Mouse (Mus musculus) neural tube, embryonic 12.5 days (tissue): ENCODE data around the gene Twnk. TPM values are rescaled to one million over a fixed set of nuclear protein-coding genes. Genes with fewer than 3 reads are reported as not detected.

Experiments
- ATAC-seq: fragments of 200-750 bp; cut with Nextera tagmentation; 2 replicates; pipeline ENCODE4 v1.8.0; 2017; ENCODE audit warnings: low read depth, mild to moderate bottlenecking, moderate TSS enrichment, moderate library complexity; ENCODE audit not compliant: low FRiP score
- H3K27ac ChIP-seq: fragments of 300-500 bp; sonication (generic); 2 replicates; pipeline ENCODE4 v1.5.1; 2016
- H3K27me3 ChIP-seq: fragments of 300-500 bp; sonication (generic); replicated peaks from 2 replicates; pipeline ENCODE4 v1.6.1; 2016; ENCODE audit warnings: mild to moderate bottlenecking
- H3K36me3 ChIP-seq: fragments of 300-500 bp; sonication (generic); 2 replicates; pipeline ENCODE4 v1.6.1; 2016; ENCODE audit warnings: mild to moderate bottlenecking
- H3K4me1 ChIP-seq: fragments of 300-500 bp; sonication (generic); 2 replicates; pipeline ENCODE4 v1.6.1; 2016
- H3K4me2 ChIP-seq: fragments of 300-500 bp; sonication (generic); replicated peaks from 2 replicates; pipeline ENCODE4 v1.6.1; 2016; ENCODE audit warnings: mild to moderate bottlenecking
- H3K4me3 ChIP-seq: fragments of 300-500 bp; sonication (generic); 2 replicates; pipeline ENCODE4 v1.5.1; 2016
- H3K9ac ChIP-seq: fragments of 300-500 bp; sonication (generic); 2 replicates; pipeline ENCODE4 v1.6.1; 2016; ENCODE audit warnings: mild to moderate bottlenecking
- H3K9me3 ChIP-seq: fragments of 300-500 bp; sonication (generic); 2 replicates; pipeline ENCODE4 v1.6.1; 2016; ENCODE audit warnings: mild to moderate bottlenecking
- WGBS: fragments of 180-500 bp; shearing (Covaris S2); methylation state at CpG from one replicate; pipeline ENCODE4 v1.1.7; 2016; 5-methylcytosine and 5-hydroxymethylcytosine counted together
- polyA plus RNA-seq: library from polyadenylated mRNA; unstranded; fragments of >200 nt; fragmentation: Nextera tagmentation; extraction: Ambion mirVana; gene quantifications from 2 replicates; pipeline ENCODE4 v1.2.1, GENCODE M21; 2016

The Twnk gene
- polyA plus RNA-seq, 1 experiment from 2014 or later, result 22.8 TPM

DNA sequence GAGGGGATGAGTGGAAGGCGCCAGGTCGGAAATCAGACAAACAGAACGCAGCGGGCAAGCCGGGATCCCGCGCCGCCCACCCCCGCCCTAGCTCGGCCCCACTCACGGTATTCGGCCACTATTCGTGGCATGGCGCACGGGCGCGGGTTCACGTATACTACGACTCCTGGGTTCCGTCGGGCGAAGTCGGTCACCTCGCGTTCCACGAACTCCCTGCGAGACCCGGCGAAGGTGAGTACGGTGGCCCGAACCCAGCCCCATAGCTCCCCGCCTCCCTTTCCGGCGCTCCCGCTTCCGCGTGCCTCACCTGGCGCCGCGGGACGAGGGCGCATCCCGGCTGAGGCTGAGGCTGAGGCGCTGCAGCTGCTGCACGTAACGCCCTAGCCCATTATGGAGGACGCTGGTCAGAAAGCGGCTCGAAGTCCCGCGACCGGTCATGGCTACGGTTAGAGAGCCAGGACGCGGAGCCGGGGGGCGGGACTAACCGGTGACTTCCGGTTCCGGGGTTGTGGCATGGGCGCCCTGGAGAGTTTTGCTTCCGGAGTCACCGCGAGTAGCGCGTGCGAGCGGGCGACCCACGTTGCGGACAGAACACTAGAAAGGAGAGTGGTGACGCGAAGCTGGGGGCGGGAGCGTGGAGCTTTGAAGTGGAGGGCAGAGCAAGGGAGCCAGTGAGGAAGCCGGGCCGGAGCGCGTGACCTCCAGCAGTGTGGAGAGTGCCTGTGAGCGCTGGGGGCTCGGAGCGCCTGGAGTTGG is 672 bp downstream of the Twnk start, which contains the start of gene Mrpl43:
Gene Mrpl43, minus strand, starts transcription at position 486 of the 756 bp plus-strand sequence.
- H3K4me1 ChIP-seq, result peaks cover 21% of the 10 kb centered on the region
- no peaks in the 10 kb centered on the region for H3K9me3 ChIP-seq
- peak within 1 kb of the TSS; percentile 93 for H3K4me2 ChIP-seq
- peaks cover 59% of the 10 kb centered on the region for H3K36me3 ChIP-seq
- H3K9ac ChIP-seq, result peak within 1 kb of the TSS; percentile 88
- ATAC-seq, result peak; percentile 93
- no peaks in the 10 kb centered on the region for H3K27me3 ChIP-seq
- under 1% methylated on average over 82 of the region's 82 CpGs for whole genome bisulfite sequencing
- H3K4me3 ChIP-seq, result peak within 1 kb of the TSS; percentile 89
- H3K27ac ChIP-seq, result peak within 1 kb of the TSS; percentile 46

DNA sequence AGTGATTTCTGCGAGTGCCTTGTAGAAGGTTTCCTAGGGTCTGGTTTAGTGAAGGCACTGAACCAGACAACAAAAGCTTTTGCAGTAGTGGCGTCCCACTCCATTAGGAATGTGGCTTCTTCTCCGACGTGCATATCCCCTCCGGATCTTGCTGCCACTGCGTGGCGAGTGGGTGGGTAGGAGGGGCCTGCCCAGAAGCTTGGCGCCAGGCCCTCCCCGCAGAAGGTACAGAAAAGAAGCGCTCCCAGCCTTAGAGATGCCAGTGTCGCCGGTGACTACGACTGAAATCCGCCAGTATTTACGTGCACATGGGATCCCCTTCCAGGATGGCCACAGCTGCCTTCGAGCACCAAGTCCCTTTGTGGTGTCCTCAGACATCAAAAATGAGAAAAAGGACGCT is 1.6 kb downstream of the Twnk start:
- peak overlapping the region; percentile 88 for H3K9ac ChIP-seq
- H3K4me2 ChIP-seq, result peak overlapping the region; percentile 93
- no peaks in the 10 kb centered on the region for H3K9me3 ChIP-seq
- no peak for ATAC-seq
- H3K27ac ChIP-seq, result no peak overlapping the region; the same call in 1 of the 2 replicates
- WGBS, result 41% methylated on average over 17 of the region's 17 CpGs
- H3K4me3 ChIP-seq, result peak overlapping the region; percentile 89
- H3K4me1 ChIP-seq, result peaks cover 21% of the 10 kb centered on the region
- peaks cover 59% of the 10 kb centered on the region for H3K36me3 ChIP-seq
- no peaks in the 10 kb centered on the region for H3K27me3 ChIP-seq

DNA sequence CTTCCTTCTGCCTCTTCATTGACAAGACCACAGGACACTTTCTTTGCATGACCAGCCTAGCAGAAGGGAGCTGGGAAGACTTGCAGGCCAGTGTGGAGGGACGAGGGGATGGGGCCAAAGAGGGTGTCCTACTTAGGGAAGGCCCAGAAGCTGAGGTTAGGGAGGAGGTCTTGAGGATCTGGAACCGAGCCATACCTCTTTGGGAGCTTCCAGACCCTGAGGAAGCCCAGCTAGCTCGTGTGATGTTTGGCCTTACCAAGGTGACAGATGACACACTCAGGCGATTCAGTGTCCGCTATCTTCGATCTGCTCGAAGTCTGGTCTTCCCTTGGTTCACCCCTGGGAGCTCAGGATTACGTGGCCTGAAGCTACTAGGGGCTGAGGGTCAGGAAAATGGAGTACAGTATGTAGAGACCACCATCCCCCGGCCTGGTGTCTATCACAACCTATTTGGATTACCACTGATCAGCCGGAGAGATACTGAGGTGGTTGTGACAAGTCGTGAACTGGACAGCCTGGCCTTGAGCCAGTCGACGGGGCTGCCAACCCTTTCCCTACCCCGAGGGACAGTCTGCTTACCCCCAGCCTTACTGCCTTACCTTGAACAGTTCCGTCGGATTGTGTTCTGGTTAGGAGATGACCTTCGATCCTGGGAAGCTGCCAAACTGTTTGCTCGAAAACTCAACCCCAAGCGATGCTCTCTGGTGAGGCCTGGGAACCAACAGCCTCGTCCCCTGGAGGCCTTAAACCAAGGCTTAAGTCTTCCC is 2.1 kb downstream of the Twnk start:
- Histone ChIP-seq H3K4me2 (peak overlapping the region; percentile 93), H3K4me3 (peak overlapping the region; percentile 89; the same call in 1 of the 2 replicates), H3K4me1 (peaks cover 26% of the 10 kb centered on the region), H3K36me3 (peaks cover 56% of the 10 kb centered on the region), H3K27me3 (no peaks in the 10 kb centered on the region), H3K9me3 (no peaks in the 10 kb centered on the region), H3K27ac (no peak overlapping the region), H3K9ac (peak overlapping the region; percentile 88; the same call in 1 of the 2 replicates)
- WGBS, result 95% methylated on average over 20 of the region's 20 CpGs
- no peak for ATAC-seq

DNA sequence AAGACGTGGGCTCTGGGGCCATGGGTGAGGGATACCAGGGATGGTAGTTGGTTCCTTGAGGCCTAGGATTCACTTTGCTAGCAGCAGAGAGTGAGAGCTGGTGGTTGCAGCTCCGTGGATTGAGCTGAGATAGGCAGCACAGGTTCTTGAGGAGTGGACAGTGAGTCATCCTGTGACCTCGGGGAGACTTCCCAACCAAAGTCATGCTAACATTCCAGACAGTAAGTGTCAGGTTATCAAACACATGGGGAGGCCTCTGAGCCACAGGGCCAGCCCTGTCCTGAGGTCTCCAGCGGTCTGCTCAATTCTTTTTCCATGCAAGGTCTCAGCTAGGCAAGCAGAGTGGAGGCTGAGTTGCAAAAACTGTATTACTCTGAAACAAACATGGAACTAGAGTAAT is 5.2 kb downstream of the Twnk start:
- WGBS, result 90% methylated on average over 4 of the region's 4 CpGs
- peaks cover 36% of the 10 kb centered on the region for H3K36me3 ChIP-seq
- H3K27ac ChIP-seq, result no peak overlapping the region
- no peak overlapping the region for H3K9ac ChIP-seq
- H3K27me3 ChIP-seq, result no peaks in the 10 kb centered on the region
- no peak overlapping the region for H3K4me3 ChIP-seq
- H3K9me3 ChIP-seq, result no peaks in the 10 kb centered on the region
- no peak overlapping the region for H3K4me2 ChIP-seq
- ATAC-seq, result no peak
- H3K4me1 ChIP-seq, result peaks cover 41% of the 10 kb centered on the region

DNA sequence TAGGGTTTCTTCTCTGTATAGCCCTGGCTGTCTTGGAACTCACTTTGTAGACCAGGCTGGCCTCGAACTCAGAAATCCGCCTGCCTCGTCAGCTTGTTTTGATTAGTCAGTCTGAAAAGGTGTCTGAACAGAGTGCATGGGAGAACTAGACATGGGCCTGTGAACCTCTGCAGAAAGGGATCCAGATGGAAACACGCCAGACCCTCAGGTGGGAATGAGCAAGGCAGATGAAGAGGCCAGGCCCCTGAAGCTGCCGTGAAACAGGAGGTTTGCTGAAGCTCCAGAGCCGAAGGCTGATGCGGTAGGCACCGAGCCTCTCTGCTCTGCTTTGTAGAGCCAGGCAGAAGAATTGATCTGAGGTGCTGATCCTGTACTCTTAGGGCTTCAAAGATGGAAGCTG is 6.8 kb downstream of the Twnk start:
- ATAC-seq, result no peak
- Histone ChIP-seq H3K4me3 (no peak overlapping the region), H3K36me3 (peaks cover 36% of the 10 kb centered on the region), H3K4me2 (no peak overlapping the region), H3K27me3 (no peaks in the 10 kb centered on the region), H3K27ac (peak overlapping the region; percentile 67), H3K9me3 (no peaks in the 10 kb centered on the region), H3K9ac (0 out of 2 replicates have a peak overlapping the region, but pooled peaks have one; percentile 26), H3K4me1 (peaks cover 47% of the 10 kb centered on the region)
- 91% methylated on average over 8 of the region's 8 CpGs for WGBS

DNA sequence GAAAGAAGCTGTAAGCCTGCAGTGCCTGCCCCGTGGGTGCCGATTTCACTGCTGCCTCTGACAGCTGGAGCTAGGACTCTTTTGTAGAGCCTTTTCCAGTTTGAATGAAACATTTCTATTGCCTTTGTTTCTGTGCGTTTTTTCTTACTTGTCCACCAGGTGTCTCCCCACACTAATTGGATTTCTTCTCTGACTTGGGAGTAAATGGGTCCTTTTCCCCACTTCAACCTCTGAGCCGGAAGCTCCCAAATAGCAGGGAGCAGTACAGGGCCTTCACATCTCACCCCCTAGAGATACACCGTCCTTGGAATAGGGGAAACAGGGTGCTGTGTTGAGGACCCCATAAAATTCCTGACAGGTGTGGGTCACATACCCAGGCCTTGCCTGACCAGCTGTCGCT is 7.2 kb downstream of the Twnk start:
- no peak overlapping the region for H3K4me2 ChIP-seq
- ATAC-seq, result no peak
- peaks cover 46% of the 10 kb centered on the region for H3K4me1 ChIP-seq
- no peaks in the 10 kb centered on the region for H3K27me3 ChIP-seq
- H3K9ac ChIP-seq, result 0 out of 2 replicates have a peak overlapping the region, but pooled peaks have one; percentile 26
- WGBS, result 41% methylated on average over 6 of the region's 6 CpGs
- no peaks in the 10 kb centered on the region for H3K9me3 ChIP-seq
- H3K4me3 ChIP-seq, result no peak overlapping the region
- H3K27ac ChIP-seq, result peak overlapping the region; percentile 67
- H3K36me3 ChIP-seq, result peaks cover 36% of the 10 kb centered on the region

DNA sequence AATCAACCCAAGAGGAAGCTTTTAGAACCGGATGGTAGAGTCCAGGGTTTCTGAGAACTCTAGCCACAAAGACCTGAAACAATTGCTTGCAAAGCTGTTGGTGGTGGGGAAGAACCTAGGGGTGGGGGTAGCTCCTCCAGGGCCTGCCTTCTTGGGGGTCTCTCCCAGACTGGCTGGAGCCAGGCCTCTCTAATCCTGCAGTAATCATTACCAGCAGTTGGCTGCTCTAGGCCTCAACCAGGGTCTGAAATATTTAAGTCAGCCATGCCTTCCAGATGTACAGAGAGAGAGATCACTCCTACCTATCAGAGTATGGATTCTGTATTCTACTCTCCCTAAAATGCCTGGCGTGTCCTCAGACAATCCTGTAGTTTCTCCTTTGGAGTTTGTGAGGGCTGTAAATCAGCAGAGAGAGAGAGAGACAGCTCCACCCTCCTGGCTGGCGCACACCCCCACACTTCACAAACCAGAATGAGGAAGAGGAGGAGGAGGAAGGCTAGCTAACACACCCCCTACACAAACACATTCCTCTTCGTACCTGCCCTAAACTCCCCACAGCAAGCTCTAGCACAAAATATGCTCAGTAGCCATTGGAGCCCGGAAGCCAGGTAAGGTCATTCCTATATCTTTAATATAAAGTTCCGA is 8.2 kb downstream of the Twnk start:
- peaks cover 26% of the 10 kb centered on the region for H3K36me3 ChIP-seq
- no peak for ATAC-seq
- 54% methylated on average over 6 of the region's 6 CpGs for WGBS
- no peak overlapping the region for H3K9ac ChIP-seq
- H3K27ac ChIP-seq, result no peak overlapping the region
- H3K4me2 ChIP-seq, result no peak overlapping the region
- no peaks in the 10 kb centered on the region for H3K27me3 ChIP-seq
- peaks cover 49% of the 10 kb centered on the region for H3K4me1 ChIP-seq
- no peaks in the 10 kb centered on the region for H3K9me3 ChIP-seq
- H3K4me3 ChIP-seq, result no peak overlapping the region

DNA sequence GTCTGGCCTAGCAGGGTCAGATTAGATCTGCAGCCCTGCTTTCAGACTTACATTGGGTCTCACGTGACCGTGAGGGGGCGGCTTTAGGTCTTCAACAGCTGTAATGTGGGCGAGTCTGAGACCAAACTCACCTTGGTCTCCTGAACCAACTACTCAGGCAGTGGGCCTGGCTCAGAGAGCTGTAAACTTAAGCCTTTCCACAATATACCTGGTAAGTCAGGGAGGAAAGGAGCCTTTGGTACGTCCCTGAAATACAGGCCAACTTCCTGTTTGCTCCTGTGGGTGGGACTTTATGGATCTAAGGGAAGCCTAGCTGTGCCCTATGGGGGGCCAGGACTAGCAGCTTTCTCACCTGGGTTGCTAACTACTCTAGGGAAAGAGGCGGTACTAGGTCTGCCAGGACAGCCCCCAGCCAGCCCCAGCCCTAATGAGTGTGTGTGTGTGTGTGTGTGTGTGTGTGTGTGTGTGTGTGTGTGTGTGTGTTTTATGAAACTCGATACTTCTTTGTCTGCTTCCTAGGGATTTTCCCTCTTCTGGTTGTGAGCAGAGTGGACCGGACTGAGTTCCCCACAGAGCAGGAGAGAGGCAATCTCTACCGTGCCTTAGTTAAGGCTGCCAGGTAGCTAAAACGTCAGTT is 9.0 kb downstream of the Twnk start, which contains the start of gene Lzts2:
Gene Lzts2, plus strand, starts transcription at position 80 of the 637 bp plus-strand sequence.
- H3K4me3 ChIP-seq, result peak within 1 kb of the TSS; percentile 69
- WGBS, result 7% methylated on average over 10 of the region's 10 CpGs

DNA sequence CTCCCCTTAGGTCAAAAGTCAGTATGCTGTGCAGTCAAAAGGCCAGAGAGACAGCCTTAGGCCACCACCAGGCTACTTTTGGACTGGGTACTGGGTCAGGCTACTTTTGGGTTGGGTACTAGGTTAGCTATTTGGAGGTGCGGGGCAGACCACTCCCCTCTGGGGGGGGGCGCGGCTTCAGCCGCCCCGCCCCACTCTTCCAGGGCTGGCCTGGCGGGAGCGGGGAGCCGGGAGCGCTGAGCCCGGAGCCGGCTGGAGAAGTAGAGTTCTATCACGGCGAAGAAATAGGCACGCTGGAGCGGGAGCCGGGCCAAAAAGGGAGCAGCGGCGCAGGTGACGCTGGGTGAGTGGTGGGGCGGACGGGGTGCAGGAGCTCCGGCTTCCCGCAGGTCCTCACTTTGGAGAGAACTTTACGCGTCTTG is 9.5 kb downstream of the Twnk start:
- peak overlapping the region; percentile 85 for H3K4me2 ChIP-seq
- H3K9me3 ChIP-seq, result no peaks in the 10 kb centered on the region
- H3K4me1 ChIP-seq, result peaks cover 61% of the 10 kb centered on the region
- ATAC-seq, result no peak
- H3K36me3 ChIP-seq, result peaks cover 23% of the 10 kb centered on the region
- H3K9ac ChIP-seq, result peak overlapping the region; percentile 86
- H3K27ac ChIP-seq, result 0 out of 2 replicates have a peak overlapping the region, but pooled peaks have one; percentile 5
- peak overlapping the region; percentile 69 for H3K4me3 ChIP-seq
- no peaks in the 10 kb centered on the region for H3K27me3 ChIP-seq
- WGBS, result under 1% methylated on average over 25 of the region's 25 CpGs

More for the DNA sequence above, 9.0 kb downstream of the Twnk start, which contains the start of gene Lzts2:
- Histone ChIP-seq H3K4me1 (peaks cover 56% of the 10 kb centered on the region), H3K9me3 (no peaks in the 10 kb centered on the region), H3K9ac (peak within 1 kb of the TSS; percentile 86), H3K27ac (0 out of 2 replicates have a peak within 1 kb of the TSS, but pooled peaks have one; percentile 5), H3K4me2 (peak within 1 kb of the TSS; percentile 85), H3K27me3 (no peaks in the 10 kb centered on the region), H3K36me3 (peaks cover 26% of the 10 kb centered on the region)
- no peak for ATAC-seq

DNA sequence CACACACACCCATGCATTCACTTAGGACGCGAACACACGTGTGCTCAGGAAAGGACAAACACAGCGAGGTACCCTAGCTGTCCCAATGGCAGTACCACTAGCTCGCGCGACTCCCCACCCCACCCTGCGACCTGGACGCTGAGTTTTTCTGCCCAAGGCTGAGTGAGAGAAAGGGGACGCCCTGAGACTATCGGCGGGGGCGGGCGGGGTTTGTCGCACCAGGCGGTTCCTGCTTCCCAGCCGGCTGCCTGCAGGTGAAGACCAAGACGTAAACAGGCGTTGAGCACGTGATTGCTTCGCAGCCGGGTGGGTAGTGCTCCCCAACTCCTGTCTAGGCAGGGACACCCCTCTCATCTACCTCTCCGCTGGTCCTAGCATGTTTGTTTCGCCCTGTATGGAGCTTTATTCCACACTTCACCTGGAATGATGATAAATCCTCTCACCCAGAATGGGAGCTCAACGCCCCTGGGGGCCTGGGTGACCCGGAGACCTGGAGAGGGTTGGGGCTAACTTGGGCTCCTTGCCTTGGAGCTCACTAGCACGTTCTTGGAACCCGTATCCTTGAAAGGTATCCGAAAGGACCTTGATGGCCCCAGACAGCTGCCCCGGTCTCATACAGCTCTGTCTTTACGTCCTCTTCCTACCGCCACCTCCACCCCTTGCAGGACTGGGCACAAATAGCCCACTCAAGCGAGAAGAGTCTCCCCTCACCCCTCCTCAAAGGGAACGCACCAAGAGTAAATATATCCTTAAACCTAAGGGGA is 10.2 kb downstream of the Twnk start:
- peak overlapping the region; percentile 96; the same call in 1 of the 2 replicates for H3K27ac ChIP-seq
- WGBS, result 0% methylated on average over 34 of the region's 34 CpGs
- no peaks in the 10 kb centered on the region for H3K9me3 ChIP-seq
- peak overlapping the region; percentile 69 for H3K4me3 ChIP-seq
- H3K4me2 ChIP-seq, result peak overlapping the region; percentile 85
- peak overlapping the region; percentile 86 for H3K9ac ChIP-seq
- peaks cover 16% of the 10 kb centered on the region for H3K36me3 ChIP-seq
- 0 out of 2 replicates have a peak, but pooled peaks have one; percentile 7 for ATAC-seq
- H3K4me1 ChIP-seq, result peaks cover 68% of the 10 kb centered on the region
- no peaks in the 10 kb centered on the region for H3K27me3 ChIP-seq
